Mouse (Mus musculus): Measurements from ENCODE around the gene Mindy4b-ps.

DNA sequence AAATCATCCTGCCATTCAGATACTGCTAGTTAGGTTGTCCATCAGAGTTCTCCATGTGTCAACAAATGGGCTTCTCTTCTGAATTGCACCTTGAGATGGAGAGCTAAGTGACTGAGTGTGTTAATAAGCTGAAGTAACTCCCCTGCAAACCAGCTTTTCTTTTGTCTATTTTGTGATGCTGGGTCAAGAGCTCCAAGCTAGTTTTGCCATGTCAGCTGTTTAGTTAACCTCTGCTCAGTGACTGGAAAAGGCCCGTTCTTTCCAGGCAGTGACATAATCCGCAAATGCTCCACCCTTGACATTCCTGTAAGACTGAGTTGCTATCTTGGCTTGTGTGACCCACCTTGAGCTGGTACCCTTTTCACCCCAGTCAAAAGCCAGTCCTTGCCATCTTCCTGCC, 40.9 kb upstream of the Mindy4b-ps start:
- TF ChIP-seq POLR2A (IDR thresholded peaks at IDR 0.05; ENCODE audit: borderline replicate concordance, extremely low read depth, insufficient read depth, insufficient read length, poor library complexity, severe bottlenecking) (no peak), CTCF (IDR thresholded peaks at IDR 0.05; ENCODE audit: borderline replicate concordance, extremely low read depth, insufficient read depth, insufficient read length) (no peak)

Data from brain, embryonic 14.5 days (tissue).